Mouse (Mus musculus) adrenal gland, postnatal 25 days (tissue): ENCODE measurements around the gene Tjp1. TPM values are rescaled to one million over a fixed set of nuclear protein-coding genes. Genes with fewer than 3 reads are reported as not detected.

ENCODE experiments used
- DNase-seq: peaks from one replicate; pipeline ENCODE4 v3.0.0; 2021; ENCODE audit warnings: mixed read lengths
- long read RNA-seq: library from polyadenylated mRNA; stranded (forward); transcript quantifications from one replicate; pipeline ENCODE4 v2.0.0, GENCODE M21; 2021
- total RNA-seq: library from RNA; stranded (reverse); gene quantifications from 2 replicates; pipeline ENCODE4 v1.2.3, GENCODE M21; 2021

The Tjp1 gene
- 63.4 and 113 TPM in 2 replicates for total RNA-seq
- long read RNA-seq, partial matches to known transcripts = 9 of 11 reads
- long read RNA-seq, other reads (novel, unspliced or antisense) = 2 of 11 reads

DNA sequence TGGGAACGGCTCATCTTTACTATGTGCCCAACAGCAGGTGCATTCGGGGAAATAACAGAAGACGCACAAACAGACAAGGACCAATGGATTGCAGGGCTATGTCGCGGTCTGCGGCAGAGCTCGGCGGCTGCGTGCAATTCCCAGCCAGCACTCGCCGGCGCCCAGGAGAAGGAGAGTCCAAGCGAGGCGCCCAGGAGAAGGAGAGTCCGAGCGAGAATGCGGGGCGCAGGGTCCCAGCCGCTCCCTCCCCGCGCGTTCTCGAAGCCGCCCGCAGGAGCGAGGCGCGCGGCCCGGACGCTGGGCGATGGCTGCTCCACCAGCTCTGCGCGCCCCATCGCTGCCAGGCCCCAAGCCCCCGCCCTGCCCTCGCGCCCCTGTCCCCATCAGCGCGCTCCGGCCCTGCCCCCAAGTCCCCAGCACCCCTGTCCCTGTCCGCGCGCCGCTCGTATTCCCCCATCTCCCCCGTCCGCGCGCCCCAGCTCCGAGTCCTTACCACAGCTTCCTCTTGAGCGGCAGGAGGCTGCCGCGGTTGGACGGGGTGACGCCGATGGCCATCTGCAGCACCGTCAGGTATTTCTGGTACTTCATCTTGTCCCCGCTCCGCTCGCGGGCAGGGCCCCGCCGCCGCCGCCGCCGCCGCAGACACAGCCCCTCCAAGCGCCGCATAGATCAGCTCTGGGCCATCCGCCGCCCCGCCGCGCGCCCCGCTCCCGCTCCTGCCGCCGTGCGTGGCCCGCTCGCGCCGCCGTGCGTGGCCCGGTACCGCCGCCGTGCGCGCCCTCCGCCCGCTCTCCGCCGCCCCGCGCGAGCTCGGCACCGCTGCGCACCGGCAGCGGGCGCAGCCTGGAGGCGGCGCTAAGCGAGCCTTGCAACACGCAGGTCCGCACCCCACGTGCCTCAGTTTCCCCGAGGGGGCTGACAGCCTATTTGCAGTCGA, at the start of gene Tjp1:
TSS of gene Tjp1 (minus strand) at position 711 of the 937 bp plus-strand sequence.
- peak; percentile 13 for DNase-seq

DNA sequence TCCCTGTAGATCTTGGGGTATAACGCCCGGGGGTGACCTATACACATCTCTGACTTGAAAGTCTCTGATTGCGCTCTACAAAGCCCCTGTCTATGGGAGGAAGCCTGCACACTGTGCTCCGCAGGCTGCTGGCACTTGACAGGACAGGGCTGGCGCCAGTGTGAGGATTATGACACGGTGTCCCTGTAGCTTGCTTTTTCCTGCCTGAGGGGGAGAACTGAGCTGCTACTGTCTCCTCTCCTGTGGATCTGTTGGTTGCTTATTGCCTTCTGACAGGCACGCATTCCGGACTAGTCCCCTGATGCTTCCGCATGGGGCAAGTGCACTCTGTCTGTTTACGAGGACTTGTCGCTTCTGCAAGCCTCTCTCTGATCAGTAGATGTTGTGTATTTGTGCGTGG, 49.5 kb upstream of the Tjp1 start:
- peak; percentile 9 for DNase-seq

DNA sequence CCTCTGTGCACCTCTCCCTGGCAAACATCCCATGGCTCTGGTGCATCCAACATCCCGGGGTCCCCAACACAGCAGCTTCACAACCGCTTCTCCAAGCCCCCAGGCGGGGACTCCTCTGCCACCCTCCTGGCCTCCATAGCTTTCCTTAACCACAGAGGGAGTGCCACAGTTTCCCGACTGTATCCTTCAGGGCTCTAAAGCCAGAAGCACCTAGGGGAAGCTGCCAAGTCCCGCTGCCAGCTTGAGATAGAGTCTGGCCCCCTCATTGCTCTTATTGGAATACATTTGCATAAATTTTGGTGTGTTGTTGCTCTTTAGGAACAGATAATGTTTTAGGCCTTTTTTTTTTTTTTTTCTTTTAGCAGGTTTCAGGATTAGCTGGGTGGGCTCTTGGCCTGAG, 45.1 kb upstream of the Tjp1 start:
- DNase-seq = no peak

DNA sequence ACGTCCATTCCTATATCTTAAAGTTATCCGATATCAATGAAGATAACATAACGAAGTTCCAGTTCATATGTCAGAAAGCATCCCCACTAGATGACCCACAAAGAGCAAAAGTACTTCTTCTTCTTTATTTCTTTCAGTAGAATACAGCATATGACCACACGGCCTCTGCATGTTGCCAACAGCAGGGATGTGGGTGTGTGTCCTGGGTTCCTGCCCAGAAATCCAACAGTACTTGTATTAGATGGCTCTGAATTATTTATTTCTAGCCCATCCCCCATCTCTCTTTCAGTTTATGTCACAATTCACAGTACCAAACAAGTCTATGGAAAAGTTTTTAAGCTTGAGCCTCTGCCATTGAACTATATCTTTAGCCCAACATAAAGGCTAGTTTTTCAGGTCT, 43.1 kb upstream of the Tjp1 start:
- DNase-seq = no peak

DNA sequence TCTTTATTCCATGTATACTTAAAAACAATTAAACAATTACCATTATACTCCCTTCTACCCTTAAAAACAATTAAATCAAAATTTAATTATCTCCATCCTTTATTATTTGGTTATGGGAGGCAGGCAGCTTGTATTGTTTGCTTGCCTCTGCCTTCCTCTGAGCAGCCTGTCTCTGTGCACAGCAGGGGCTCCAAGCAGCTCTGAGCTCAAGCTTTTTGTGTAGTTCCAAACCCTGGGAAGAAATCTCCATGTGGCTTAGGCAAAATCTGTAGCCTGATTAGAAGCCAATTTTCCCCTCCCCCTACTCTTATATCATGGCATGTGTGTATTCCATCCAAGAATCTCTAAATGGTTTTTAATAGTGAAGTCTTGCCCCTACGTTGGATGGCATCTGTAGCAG, 28.4 kb upstream of the Tjp1 start:
- DNase-seq = no peak

DNA sequence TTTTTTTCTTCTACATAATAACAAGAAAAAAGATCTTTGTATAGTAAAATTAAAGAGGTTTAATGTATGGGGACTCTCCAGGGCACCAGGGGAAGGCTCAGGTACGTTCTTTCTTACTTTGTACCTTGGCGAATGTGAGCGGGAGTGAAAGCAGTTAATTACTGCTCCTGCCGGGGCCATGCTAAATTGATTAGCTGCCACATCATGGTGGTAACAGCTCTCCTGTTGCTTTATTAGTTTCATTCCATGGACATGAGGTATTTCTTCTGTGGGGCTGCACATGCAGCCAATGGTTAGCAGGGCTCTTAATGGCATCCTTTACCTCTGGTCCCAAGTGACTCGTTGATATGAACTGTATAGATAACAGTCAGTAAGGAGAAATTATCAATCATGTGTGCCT, 18.2 kb upstream of the Tjp1 start:
- no peak for DNase-seq

DNA sequence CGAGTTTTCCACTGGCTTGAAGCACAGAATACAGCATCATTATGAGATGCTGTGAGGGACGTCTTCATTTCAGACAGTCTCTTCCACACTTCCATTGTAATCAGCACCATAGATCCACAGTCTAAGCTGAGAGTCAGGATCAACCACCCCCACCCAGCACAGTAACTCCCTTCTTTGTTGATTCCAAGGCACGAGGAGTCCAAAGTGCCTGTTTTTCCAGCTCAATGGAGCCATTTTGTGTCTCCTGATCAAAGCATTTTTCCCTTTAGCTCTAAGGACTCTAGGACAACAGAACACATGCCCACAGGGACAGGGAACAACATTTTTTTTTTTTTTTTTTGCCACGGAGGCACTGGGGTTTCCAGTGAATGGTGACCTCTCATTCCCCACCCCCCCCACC, 5.1 kb upstream of the Tjp1 start:
- no peak for DNase-seq

DNA sequence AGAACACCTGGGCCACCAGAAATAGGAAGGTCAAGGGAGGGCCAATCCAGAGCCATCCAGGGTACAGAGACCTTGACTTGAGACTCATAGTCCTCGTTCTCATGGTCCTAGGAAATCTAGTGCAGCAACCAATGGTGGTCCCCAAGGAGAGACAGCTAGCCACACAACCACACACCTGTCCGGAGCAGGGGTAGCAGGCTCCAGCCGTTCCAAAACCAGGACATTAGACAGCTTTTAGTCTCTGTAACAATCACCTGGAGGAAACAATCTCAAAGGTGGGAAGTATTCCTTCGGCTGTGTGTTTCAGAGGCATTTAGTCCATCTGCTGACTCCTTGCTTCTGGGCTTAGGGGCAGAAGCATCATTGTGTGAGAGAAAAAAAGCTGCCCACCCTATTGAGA, 4.5 kb downstream of the Tjp1 start:
- DNase-seq = no peak

DNA sequence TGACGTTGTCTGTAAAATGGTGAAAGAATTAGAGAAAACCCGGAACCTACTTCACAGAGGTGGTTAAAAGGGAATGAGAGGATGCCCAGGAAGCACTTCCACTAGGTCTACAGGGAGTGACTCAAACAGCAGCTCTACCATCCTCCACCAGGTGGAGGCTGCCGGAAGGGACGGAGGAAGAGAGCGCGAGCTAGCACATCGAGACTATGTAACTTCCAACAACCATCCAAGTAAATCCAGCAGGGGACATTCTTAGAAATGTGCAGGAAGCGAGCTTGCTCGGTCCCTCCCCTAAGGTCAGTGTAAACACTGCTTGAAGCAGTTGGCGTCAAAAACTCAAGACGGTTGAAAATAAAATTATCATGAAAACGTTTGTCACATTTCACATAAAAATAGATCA, 5.1 kb downstream of the Tjp1 start:
- DNase-seq = no peak

DNA sequence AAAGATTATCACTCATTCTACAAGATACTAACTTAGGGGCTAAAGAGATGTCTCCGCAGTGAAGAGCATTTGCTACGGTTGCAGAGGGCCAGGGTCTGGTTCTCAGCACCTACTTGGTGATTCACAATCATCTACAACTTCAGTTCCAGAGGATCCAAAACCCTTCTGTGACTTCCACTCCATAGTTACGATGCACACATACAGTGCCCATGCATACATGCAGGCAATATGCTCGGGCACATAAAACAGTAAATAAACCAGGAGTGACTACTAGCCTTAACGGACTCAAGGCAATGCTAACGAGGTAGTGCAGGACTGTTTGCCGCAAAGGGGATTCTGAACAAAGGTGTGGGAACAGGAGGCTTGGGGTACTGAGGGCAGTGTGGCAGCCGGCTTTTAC, 7.0 kb downstream of the Tjp1 start:
- DNase-seq = no peak

DNA sequence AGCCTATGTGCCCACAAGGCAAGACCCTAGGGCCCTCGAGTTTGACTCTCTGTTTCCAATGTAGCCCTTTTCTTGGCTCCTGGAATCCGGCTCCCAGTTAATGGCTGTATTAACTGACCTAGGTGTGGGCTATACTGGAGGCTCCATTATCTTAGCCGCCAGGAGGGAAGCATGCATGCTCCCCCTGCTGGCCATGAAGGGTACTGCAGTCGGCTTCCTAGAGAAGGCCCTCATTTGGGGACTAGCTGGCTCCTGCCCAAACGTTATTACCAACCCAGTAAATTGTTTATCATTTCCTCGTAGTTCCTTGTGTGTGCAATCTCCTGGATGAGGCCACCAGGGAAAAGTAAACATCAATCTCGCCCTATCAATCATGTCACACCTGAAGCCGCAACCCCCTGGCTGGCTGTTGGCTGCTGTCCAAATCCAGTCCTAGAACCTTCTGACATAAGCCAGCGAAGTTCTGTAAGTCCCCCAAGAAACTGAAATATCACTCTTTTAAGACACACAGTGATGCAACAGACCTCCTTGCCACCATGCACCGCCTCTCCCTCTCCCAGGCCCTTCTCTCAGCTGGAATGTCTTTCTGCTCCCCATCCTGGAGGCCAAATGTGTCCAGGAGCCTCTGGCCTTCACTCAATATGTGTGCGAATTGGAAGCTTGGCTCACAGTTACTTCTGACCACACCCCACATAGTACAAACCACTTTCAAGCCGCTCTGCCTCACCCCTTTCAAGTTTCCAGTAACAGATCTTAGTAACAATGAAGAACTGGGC, 7.6 kb downstream of the Tjp1 start:
- peak; percentile 73 for DNase-seq

DNA sequence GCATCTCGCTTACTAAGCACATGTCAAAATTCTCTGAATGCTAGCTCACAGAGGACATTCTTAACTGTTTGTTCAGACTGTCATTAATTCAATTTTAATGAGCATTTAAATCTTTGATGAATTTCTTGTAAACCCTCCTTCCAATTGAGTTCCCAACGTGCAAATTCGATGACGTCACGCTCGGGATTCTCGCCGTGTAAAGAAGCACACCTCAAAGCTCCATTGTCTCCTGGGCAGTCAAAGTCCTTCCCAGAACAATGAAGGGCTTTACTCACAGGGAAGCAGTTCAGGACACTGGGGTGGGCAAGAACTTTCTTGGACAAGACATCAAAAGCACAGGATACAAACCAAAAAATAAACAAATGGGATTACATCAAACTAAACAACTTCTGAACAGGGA, 10.7 kb downstream of the Tjp1 start:
- DNase-seq = no peak

DNA sequence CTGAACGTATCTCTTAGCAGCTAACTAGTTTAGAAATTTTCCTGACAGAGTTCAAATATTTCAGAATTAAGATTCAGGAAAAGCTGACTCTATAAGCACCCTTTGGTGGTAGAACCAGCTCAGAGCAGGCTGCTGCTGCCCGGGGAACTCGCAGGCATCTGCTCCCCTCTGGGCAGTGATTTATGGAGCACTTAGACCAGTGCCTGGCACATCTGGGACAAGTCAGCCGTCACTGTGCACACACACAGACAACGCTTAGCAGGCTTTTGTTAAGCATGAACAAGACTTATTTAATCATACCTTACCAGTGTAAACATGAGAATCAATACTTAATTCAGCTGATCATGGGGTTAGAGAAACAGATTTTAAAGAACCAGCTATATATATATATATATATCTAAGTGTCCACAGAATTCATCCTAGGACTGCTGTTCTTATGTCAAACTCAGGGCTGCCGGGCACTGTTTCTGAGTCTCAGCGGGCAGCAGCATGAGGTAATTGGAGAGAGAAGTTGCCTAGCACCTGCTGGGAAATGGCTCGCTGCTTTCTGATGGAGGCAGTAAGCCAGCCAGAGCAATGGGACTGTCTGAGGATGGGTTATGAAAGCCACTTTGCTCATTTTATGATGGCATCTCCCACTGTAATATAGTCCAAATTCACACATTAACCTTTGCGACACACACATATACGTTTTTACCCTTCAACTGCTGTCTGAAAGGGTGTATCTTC, 14.0 kb downstream of the Tjp1 start:
- no peak for DNase-seq

DNA sequence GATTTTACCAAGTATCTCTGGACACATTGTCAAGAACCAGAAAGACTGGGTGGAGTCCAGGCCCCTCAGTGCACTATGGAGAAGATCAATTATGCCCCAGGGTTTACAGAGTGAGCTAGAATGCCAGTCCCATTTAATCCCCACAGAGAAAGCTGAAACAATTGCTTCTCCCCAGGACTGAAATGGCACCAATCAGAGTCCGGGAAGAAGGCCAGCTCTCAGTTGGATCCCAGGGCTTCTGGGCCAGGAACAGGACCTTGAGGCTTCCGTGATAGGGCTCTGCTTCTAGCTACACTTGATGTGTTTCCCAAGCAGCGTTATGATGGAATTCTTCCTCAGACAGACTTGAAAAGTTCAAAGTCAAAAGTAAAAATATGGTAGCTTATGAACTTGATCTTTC, 18.2 kb downstream of the Tjp1 start:
- DNase-seq = peak; percentile 35

DNA sequence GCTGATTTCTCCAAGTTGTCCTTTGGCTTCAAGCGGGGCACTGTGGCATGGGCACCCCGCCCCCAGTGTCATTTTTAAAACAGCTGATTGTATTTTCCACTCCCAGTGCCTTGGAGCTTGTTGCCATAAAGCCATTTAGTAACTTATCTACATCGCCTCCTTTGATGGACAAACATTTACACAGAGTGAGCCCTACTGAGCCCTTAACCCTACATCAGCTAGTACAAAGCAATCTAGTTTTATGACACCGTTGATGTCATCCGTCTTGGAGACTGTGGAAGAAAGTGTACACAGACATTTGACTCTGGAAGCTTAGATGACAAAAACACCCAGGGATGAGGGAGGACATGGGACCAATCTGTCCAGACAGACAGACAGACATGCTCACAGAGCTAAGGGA, 20.2 kb downstream of the Tjp1 start:
- no peak for DNase-seq

DNA sequence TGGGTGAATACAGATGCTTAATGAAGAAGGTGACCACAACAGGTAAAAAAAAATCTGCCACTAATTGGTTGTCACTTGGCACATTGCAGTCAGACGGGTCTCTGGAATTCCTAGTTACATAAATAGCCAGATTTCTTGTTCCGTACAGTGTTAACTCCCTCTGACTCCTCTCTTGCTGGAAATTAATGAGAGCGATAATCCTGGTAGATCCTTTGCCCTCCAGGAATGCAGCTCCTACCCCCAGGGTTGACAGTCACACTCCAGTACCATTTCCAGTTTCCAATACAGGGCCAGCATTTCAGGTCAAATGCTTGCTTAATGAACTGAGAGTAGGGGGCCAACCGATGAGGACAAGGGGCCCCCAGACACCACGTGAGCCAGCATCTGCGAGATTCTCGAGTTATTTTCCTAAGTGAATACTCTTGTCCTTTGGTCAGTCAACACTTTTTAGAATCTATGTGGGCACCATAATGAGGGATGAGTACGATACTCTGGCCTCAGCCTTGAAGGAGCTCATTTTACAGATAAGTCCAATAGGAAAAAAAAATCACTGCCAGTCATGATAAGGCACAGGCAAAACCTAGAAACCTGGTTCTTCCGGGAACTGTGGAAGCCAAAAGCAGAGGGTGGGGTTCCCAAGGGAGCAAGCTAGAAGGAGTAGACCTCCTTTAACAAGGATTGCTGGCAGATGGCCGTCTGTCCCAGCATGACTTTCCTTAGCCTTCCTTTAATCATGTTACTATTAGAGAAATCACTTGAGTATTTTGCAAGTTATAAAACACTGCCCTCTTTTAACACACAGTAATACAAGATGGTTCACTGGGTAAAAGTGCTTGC, 24.9 kb downstream of the Tjp1 start:
- DNase-seq = no peak

DNA sequence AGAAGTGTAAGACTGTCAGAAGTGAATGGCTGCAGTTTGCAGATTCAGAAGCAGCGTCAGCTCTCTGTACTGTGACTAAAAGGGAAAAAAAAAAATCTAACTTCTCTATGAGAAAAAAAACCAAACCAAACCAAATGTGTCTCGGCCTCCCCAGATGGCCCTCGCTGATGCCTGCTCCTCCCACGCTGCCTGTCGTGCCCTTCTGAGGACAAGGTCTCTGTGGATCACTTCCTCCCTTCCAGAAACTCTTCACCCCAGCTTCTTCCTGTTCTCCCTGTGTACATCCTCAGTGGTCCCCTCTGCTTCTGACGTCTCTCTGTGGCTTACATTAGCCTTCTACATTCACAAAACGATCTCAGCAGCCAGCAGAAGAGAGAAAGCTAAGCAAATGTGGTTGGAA, 26.8 kb downstream of the Tjp1 start:
- DNase-seq = no peak

DNA sequence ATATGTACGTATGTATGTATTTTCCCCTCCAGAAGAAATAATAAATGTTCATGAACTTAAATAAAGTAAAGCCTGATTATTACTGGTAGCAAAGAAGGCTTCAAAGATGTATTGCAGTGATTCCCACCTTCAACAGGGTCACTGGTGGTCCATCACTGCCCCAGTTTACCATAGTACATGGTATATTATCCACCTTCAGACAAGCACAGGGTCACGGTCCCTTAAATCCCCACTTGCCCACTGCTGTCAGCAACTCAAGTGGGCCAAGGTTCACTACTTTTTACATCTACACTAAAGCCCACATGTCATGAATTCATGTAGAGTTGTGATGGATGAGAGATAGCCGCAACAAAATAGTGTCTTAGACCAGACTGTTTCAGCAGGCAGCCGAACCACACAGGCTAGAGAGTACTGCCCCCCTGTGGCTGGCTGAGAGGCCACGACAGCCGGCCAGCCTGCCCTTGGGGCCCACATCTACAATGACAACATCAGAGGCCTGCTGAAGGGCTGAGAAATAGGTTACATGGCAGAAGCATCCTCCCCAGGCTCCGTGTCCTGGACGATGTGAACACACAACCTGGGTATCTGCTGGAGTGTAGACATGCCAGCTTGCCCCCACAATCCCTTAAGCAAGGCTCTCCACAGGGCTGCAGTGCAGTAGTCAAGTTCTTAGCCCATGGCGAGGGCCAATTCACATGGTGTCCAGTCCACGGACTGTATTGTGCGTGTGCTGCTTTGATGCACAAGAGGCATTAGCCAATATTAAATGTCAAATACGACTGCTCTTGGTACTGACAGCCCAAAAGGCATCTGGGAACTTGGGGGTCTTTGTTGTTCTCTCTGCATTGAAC, 29.6 kb downstream of the Tjp1 start:
- DNase-seq = peak; percentile 86

DNA sequence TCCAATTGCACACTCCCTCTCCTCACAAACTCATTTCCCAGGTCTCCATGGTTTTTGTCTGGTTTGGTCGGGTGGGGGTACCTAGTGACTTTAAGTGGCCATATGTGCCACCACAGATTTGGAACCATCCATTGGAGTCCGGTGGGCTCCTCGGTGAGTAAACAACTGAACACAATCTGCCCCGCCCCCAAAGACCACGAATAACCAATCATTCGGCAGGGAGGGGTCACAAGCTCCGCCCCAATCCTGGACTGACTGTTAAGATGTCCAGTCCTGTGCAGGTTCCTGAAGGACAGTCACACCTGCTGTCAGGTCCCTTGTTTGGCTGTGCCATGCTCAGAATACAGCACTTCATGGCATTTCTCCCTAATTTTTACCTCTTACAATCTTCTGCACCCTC, 37.1 kb downstream of the Tjp1 start:
- no peak for DNase-seq

DNA sequence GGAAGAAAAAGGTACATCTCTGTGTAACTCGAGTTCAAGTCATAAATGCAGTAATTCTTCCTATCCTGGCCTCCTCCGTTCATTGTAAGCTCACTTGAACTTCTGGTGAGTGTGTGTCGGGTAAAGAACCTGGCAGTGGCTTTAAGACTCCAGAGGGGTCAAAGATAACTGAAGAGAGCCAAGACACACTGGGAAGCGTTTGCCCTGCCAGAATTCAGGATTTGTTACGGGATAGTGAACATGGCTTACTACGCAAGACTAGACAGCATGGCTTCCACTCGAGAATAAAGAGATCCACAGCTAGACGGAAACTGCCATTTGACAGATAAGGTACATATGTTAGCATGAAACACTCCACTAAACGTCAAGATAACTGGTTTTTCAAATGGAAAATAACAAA, 37.8 kb downstream of the Tjp1 start:
- DNase-seq = no peak

DNA sequence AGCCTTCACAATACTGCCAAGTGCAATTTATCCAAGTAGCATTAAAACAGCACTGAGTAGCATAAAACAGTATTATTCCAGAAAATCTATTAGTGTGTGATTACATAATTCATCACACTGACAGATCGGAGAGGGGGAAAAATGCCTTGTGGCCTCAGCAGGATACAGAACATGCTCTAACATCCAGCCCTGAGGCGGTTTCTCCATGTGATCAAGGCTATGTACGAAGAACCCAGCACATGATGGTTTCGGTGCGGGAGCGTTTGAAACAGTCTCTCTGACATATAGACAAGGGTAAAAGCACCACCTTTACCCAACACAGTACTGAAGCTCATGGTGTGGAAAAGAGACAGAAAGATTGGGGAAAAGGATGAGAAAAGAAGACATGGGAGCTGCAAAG, 38.4 kb downstream of the Tjp1 start:
- DNase-seq = no peak
